Mouse (Mus musculus) embryonic facial prominence, embryonic 15.5 days (tissue): ENCODE data around the gene Cdh18. TPM values are rescaled to one million over a fixed set of nuclear protein-coding genes. Genes with fewer than 3 reads are reported as not detected.
"Not testable (repeated sequence)": the region's sequence is repeated elsewhere in the genome, so short reads cannot be mapped to it uniquely, and the experiment has no call there.

Source experiments
- ATAC-seq: fragments of 200-750 bp; cut with Nextera tagmentation; 2 replicates; pipeline ENCODE4 v1.8.0; 2017; ENCODE audit warnings: low read depth, moderate TSS enrichment; ENCODE audit not compliant: insufficient number of reproducible peaks, low FRiP score, low TSS enrichment
- H3K27ac ChIP-seq: fragments of 300-500 bp; sonication (generic); replicated peaks from 2 replicates; pipeline ENCODE4 v1.5.1; 2015; ENCODE audit warnings: mild to moderate bottlenecking, inconsistent platforms
- H3K27me3 ChIP-seq: fragments of 300-500 bp; sonication (generic); 2 replicates; pipeline ENCODE4 v1.6.1; 2015; ENCODE audit warnings: inconsistent platforms
- H3K36me3 ChIP-seq: fragments of 300-500 bp; sonication (generic); 2 replicates; pipeline ENCODE4 v1.6.1; 2015; ENCODE audit warnings: mild to moderate bottlenecking, inconsistent platforms
- H3K4me1 ChIP-seq: fragments of 300-500 bp; sonication (generic); 2 replicates; pipeline ENCODE4 v1.6.1; 2015; ENCODE audit warnings: inconsistent platforms
- H3K4me2 ChIP-seq: fragments of 300-500 bp; sonication (generic); replicated peaks from 2 replicates; pipeline ENCODE4 v1.6.1; 2015; ENCODE audit warnings: mild to moderate bottlenecking, inconsistent platforms
- H3K4me3 ChIP-seq: fragments of 300-500 bp; sonication (generic); replicated peaks from 2 replicates; pipeline ENCODE4 v1.5.1; 2015; ENCODE audit warnings: mild to moderate bottlenecking, inconsistent platforms
- H3K9ac ChIP-seq: fragments of 300-500 bp; sonication (generic); 2 replicates; pipeline ENCODE4 v1.6.1; 2015; ENCODE audit warnings: inconsistent platforms
- H3K9me3 ChIP-seq: fragments of 300-500 bp; sonication (generic); replicated peaks from 2 replicates; pipeline ENCODE4 v1.6.1; 2016; ENCODE audit warnings: inconsistent platforms
- WGBS: fragments of 180-500 bp; shearing (Covaris S2); methylation state at CpG from one replicate; pipeline ENCODE4 v1.1.7; 2015; 5-methylcytosine and 5-hydroxymethylcytosine counted together
- polyA plus RNA-seq: library from polyadenylated mRNA; unstranded; fragments of >200 nt; fragmentation: Nextera tagmentation; extraction: Ambion mirVana; gene quantifications from 2 replicates; pipeline ENCODE4 v1.2.1, GENCODE M21; 2015

The Cdh18 gene
- 2.1 TPM in 2 replicates for polyA plus RNA-seq

GRCm38 (mm10) chr15:22548711-22549271 lies at the start of gene Cdh18:
Gene Cdh18, plus strand, starts transcription at chr15:22549022.
- H3K9ac ChIP-seq = no peak within 1 kb of the TSS
- H3K4me3 ChIP-seq = no peak within 1 kb of the TSS
- ATAC-seq = no peak
- no peak within 1 kb of the TSS for H3K4me2 ChIP-seq
- H3K9me3 ChIP-seq = no peaks in the 10 kb centered on the region
- no peaks in the 10 kb centered on the region for H3K27me3 ChIP-seq
- WGBS = 43% methylated on average over 5 of the region's 5 CpGs
- no peaks in the 10 kb centered on the region for H3K36me3 ChIP-seq
- no peak within 1 kb of the TSS for H3K27ac ChIP-seq
- H3K4me1 ChIP-seq = no peaks in the 10 kb centered on the region

DNA sequence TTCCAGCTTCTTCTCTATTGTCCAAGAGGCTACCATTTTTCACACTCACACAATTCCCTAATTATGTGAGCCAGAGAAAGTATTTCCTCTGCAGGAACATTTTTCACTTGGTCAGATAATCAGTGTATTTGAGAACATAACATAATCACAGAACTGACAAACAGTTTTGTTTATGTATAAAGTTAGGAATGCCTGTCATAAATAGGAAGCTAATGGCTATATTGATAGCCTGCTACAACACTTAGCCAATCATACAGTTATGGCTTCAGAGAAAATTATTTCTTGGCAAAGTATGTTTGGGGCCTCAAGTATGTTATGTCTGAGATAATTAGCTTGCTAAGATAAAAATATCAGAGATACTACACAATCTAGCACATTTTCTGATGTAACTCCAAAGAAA lies 37.6 kb upstream of the Cdh18 start:
- H3K4me3 ChIP-seq = no peak overlapping the region
- no peaks in the 10 kb centered on the region for H3K27me3 ChIP-seq
- no peaks in the 10 kb centered on the region for H3K9me3 ChIP-seq
- no peak overlapping the region for H3K27ac ChIP-seq
- H3K4me1 ChIP-seq = no peaks in the 10 kb centered on the region
- no peak overlapping the region for H3K4me2 ChIP-seq
- ATAC-seq = no peak
- H3K9ac ChIP-seq = no peak overlapping the region
- no peaks in the 10 kb centered on the region for H3K36me3 ChIP-seq

DNA sequence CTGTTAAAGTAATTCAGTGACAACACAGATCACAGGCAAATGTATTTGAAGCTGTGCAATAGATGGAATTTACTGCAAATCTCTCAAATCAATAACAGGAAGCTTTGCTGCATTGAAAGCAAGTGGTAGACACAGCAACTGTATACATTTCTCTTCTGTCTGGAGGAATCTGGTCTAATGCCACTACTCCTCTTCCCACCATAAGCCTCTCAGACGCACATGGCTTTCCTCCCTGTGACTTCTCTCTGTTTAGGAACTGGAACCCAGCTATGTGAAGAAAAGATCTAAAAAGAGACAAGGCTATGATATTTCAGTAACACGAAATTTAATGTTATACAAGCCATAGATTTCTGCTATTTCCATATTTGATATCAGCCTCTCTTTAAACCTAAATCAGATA lies 13.0 kb upstream of the Cdh18 start:
- no peak for ATAC-seq
- 60% methylated on average over 2 of the region's 2 CpGs for WGBS

GRCm38 (mm10) chr15:22577974-22578616 lies 29.3 kb downstream of the Cdh18 start:
- H3K9me3 ChIP-seq = no peaks in the 10 kb centered on the region
- no peak overlapping the region for H3K27ac ChIP-seq
- H3K27me3 ChIP-seq = no peaks in the 10 kb centered on the region
- H3K4me2 ChIP-seq = no peak overlapping the region
- no peak overlapping the region for H3K4me3 ChIP-seq
- no peak for ATAC-seq
- H3K4me1 ChIP-seq = no peaks in the 10 kb centered on the region
- no peak overlapping the region for H3K9ac ChIP-seq
- WGBS = 8% methylated on average over 4 of the region's 4 CpGs
- no peaks in the 10 kb centered on the region for H3K36me3 ChIP-seq

More for the DNA sequence above, 13.0 kb upstream of the Cdh18 start:
- no peak overlapping the region for H3K9ac ChIP-seq
- H3K4me3 ChIP-seq = no peak overlapping the region
- no peak overlapping the region for H3K4me2 ChIP-seq
- H3K9me3 ChIP-seq = no peaks in the 10 kb centered on the region
- no peak overlapping the region for H3K27ac ChIP-seq
- no peaks in the 10 kb centered on the region for H3K27me3 ChIP-seq
- H3K36me3 ChIP-seq = no peaks in the 10 kb centered on the region
- no peaks in the 10 kb centered on the region for H3K4me1 ChIP-seq

GRCm38 (mm10) chr15:22578617-22578990 lies 29.8 kb downstream of the Cdh18 start:
- Histone ChIP-seq H3K27ac (no peak overlapping the region), H3K27me3 (no peaks in the 10 kb centered on the region), H3K4me2 (no peak overlapping the region), H3K9ac (no peak overlapping the region), H3K9me3 (no peaks in the 10 kb centered on the region), H3K4me3 (no peak overlapping the region), H3K4me1 (no peaks in the 10 kb centered on the region), H3K36me3 (no peaks in the 10 kb centered on the region)
- 26% methylated on average over 3 of the region's 3 CpGs for WGBS
- ATAC-seq = no peak

- WGBS = 57% methylated on average over 1 of the region's 1 CpGs
- Histone ChIP-seq H3K27ac (no peak overlapping the region), H3K4me2 (no peak overlapping the region), H3K9ac (no peak overlapping the region), H3K36me3 (no peaks in the 10 kb centered on the region), H3K4me3 (no peak overlapping the region), H3K27me3 (no peaks in the 10 kb centered on the region), H3K4me1 (no peaks in the 10 kb centered on the region), H3K9me3 (no peaks in the 10 kb centered on the region)
- no peak for ATAC-seq
Measured at GRCm38 (mm10) chr15:22584667-22585066, 35.8 kb downstream of the Cdh18 start.

- no peak overlapping the region for H3K4me3 ChIP-seq
- WGBS = 68% methylated on average over 2 of the region's 2 CpGs
- H3K4me1 ChIP-seq = no peaks in the 10 kb centered on the region
- no peak overlapping the region for H3K27ac ChIP-seq
- no peak overlapping the region for H3K4me2 ChIP-seq
- H3K36me3 ChIP-seq = no peaks in the 10 kb centered on the region
- ATAC-seq = no peak
- H3K9ac ChIP-seq = no peak overlapping the region
- no peaks in the 10 kb centered on the region for H3K27me3 ChIP-seq
- no peaks in the 10 kb centered on the region for H3K9me3 ChIP-seq
Measured at GRCm38 (mm10) chr15:22716376-22716775, 167.6 kb downstream of the Cdh18 start.

- Histone ChIP-seq H3K4me3 (no peak overlapping the region), H3K4me1 (no peaks in the 10 kb centered on the region), H3K9me3 (no peaks in the 10 kb centered on the region), H3K27me3 (no peaks in the 10 kb centered on the region), H3K36me3 (no peaks in the 10 kb centered on the region), H3K9ac (no peak overlapping the region), H3K27ac (no peak overlapping the region), H3K4me2 (no peak overlapping the region)
- 73% methylated on average over 3 of the region's 3 CpGs for WGBS
- ATAC-seq = no peak
Measured at GRCm38 (mm10) chr15:22717681-22718080, 168.9 kb downstream of the Cdh18 start.

DNA sequence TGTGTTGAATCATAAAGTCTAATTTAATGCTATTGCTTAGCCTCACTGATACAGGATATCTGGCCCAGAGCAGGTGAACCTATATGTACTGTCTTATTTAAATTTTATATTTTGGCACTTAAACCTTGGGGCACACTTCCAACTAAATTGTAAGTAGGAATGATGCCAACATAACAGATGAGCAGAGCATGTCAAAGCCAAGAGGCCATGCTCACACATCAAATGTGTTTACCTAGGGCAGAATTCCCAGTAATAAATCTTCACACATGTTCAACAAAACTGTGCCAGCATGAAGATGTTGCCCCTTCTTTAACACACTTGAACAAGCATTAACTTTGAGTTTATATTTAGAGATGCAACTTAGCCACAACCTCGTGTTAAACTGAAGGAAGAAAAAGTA lies 177.8 kb downstream of the Cdh18 start:
- H3K36me3 ChIP-seq = no peaks in the 10 kb centered on the region
- H3K4me2 ChIP-seq = no peak overlapping the region
- no peak overlapping the region for H3K4me3 ChIP-seq
- 47% methylated on average over 1 of the region's 1 CpGs for WGBS
- no peaks in the 10 kb centered on the region for H3K9me3 ChIP-seq
- no peak overlapping the region for H3K27ac ChIP-seq
- no peaks in the 10 kb centered on the region for H3K27me3 ChIP-seq
- H3K4me1 ChIP-seq = no peaks in the 10 kb centered on the region
- H3K9ac ChIP-seq = no peak overlapping the region
- ATAC-seq = no peak

DNA sequence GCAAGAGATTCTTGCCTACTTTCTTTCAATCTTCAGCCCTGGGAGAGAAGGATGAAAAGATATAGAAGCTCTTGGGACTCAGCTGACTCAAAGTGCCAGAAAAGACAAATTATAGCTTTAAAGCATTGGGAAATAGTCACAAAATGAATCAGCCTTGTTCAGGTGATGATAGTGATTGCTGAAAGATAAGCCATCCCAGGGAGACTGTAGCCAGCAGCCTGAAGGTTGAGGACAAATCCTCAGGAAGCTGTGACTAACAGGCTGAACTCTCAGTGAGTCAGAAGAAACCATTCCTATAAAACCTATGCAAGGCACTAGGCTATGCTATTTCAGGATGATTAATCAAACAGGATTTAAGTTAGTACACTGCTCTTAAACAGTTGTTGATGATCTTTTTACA lies 184.2 kb downstream of the Cdh18 start:
- Histone ChIP-seq H3K4me1 (no peaks in the 10 kb centered on the region), H3K27ac (no peak overlapping the region), H3K4me2 (no peak overlapping the region), H3K36me3 (no peaks in the 10 kb centered on the region), H3K9ac (no peak overlapping the region), H3K27me3 (no peaks in the 10 kb centered on the region), H3K4me3 (no peak overlapping the region), H3K9me3 (no peaks in the 10 kb centered on the region)
- no peak for ATAC-seq

DNA sequence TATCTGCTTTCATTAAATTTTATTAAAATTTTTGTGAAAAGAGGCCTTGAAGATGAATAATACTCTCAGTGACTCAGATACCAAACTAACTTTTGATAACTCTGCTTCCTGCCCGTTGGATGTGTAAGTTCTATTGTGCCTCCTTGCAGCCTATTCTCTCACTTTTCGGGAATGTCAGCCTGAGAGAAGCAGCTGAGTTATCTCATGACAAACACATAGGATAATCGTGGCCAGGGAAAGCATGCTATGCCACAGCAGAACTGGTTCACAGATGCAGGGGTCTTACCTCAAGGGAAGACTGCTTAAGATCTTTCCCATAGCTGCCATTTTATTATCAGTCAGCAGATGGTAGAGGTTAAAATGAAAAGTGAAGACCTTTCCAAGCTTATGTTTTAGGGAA lies 187.3 kb downstream of the Cdh18 start:
- no peak overlapping the region for H3K4me3 ChIP-seq
- H3K27ac ChIP-seq = no peak overlapping the region
- H3K27me3 ChIP-seq = no peaks in the 10 kb centered on the region
- no peaks in the 10 kb centered on the region for H3K9me3 ChIP-seq
- no peaks in the 10 kb centered on the region for H3K4me1 ChIP-seq
- no peak for ATAC-seq
- no peaks in the 10 kb centered on the region for H3K36me3 ChIP-seq
- no peak overlapping the region for H3K9ac ChIP-seq
- no peak overlapping the region for H3K4me2 ChIP-seq
- WGBS = 61% methylated on average over 3 of the region's 3 CpGs

- not testable (repeated sequence) for ATAC-seq, H3K36me3 ChIP-seq, H3K27me3 ChIP-seq, H3K9ac ChIP-seq, H3K4me1 ChIP-seq, H3K27ac ChIP-seq, H3K9me3 ChIP-seq, H3K4me2 ChIP-seq, H3K4me3 ChIP-seq
Measured at GRCm38 (mm10) chr15:22761257-22761656, 212.4 kb downstream of the Cdh18 start.
